Mouse (Mus musculus) liver, embryonic 11.5 days (tissue): ENCODE data around the gene Snx10. TPM values are rescaled to one million over a fixed set of nuclear protein-coding genes. Genes with fewer than 3 reads are reported as not detected.

Source experiments
- ATAC-seq: fragments of 200-750 bp; cut with Nextera tagmentation; replicated peaks from 2 replicates; pipeline ENCODE4 v1.8.0; 2017; ENCODE audit warnings: moderate number of reproducible peaks, mild to moderate bottlenecking, moderate TSS enrichment, moderate library complexity; ENCODE audit not compliant: low FRiP score
- DNase-seq: peaks from one replicate; pipeline ENCODE4 v3.0.0-alpha.2; 2017; ENCODE audit warnings: low spot score
- H3K27ac ChIP-seq: fragments of 300-500 bp; sonication (generic); 2 replicates; pipeline ENCODE4 v1.5.1; 2014; ENCODE audit warnings: mild to moderate bottlenecking, low read depth, low read length, control low read depth
- H3K27me3 ChIP-seq: fragments of 300-500 bp; sonication (generic); replicated peaks from 2 replicates; pipeline ENCODE4 v1.6.1; 2014; ENCODE audit warnings: low read length, mixed read lengths; ENCODE audit not compliant: control insufficient read depth, insufficient read depth
- H3K36me3 ChIP-seq: fragments of 300-500 bp; sonication (generic); 2 replicates; pipeline ENCODE4 v1.6.1; 2014; ENCODE audit warnings: mild to moderate bottlenecking, low read length, moderate library complexity, mixed read lengths; ENCODE audit not compliant: control insufficient read depth, insufficient read depth
- H3K4me1 ChIP-seq: fragments of 300-500 bp; sonication (generic); replicated peaks from 2 replicates; pipeline ENCODE4 v1.6.1; 2014; ENCODE audit warnings: low read length, mixed read lengths; ENCODE audit not compliant: control insufficient read depth, insufficient read depth
- H3K4me2 ChIP-seq: fragments of 300-500 bp; sonication (generic); 2 replicates; pipeline ENCODE4 v1.6.1; 2014; ENCODE audit warnings: mild to moderate bottlenecking, control low read depth, moderate library complexity
- H3K4me3 ChIP-seq: fragments of 300-500 bp; sonication (generic); 2 replicates; pipeline ENCODE4 v1.5.1; 2014; ENCODE audit warnings: low read depth, low read length, control low read depth
- H3K9ac ChIP-seq: fragments of 300-500 bp; sonication (generic); 2 replicates; pipeline ENCODE4 v1.6.1; 2014; ENCODE audit warnings: low read depth, low read length, control low read depth
- H3K9me3 ChIP-seq: fragments of 300-500 bp; sonication (generic); 2 replicates; pipeline ENCODE4 v1.6.1; 2016; ENCODE audit warnings: low read length, inconsistent platforms, mixed read lengths; ENCODE audit not compliant: control insufficient read depth
- WGBS: fragments of 180-500 bp; shearing (Covaris S2); extraction: QIAGEN DNeasy Blood & Tissue Kit; methylation state at CpG from one replicate; pipeline ENCODE4 v1.1.7; 2014; 5-methylcytosine and 5-hydroxymethylcytosine counted together
- polyA plus RNA-seq: library from polyadenylated mRNA; unstranded; fragments of >200 nt; fragmentation: Nextera tagmentation; extraction: Ambion mirVana; gene quantifications from 2 replicates; pipeline ENCODE4 v1.2.1, GENCODE M21; 2014

Gene Snx10
- polyA plus RNA-seq, 1 experiment from 2014 or later = 8.5 TPM

DNA sequence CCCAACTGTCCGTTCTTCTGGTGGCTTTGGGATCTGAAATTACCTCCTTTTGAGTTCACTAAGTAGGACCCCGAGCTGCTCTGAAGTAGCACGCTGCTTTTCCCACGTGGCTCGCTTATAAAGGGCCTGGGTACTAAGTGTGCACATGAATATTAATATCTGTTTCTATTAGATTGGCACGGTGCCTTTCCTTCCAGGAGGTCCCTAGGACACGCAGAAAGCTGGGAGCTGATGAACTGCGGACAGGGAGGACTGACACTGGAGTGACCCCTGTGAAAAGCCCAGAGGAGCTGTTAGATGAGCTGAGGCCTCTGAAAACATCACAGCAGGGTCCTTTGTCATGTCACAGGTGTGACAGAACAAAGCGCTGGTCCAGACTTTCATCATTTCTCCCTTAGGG, 57.7 kb downstream of the Snx10 start:
- WGBS = 90% methylated on average over 9 of the region's 9 CpGs
- Histone ChIP-seq H3K4me2 (no peak overlapping the region), H3K4me3 (no peak overlapping the region), H3K9ac (no peak overlapping the region), H3K4me1 (no peaks in the 10 kb centered on the region), H3K27ac (no peak overlapping the region), H3K9me3 (no peaks in the 10 kb centered on the region), H3K27me3 (no peaks in the 10 kb centered on the region), H3K36me3 (peaks cover 2% of the 10 kb centered on the region; the same call in 1 of the 2 replicates)
- no peak for DNase-seq
- ATAC-seq = no peak

- Histone ChIP-seq H3K36me3 (peaks cover 2% of the 10 kb centered on the region; the same call in 1 of the 2 replicates), H3K4me2 (no peak overlapping the region), H3K9ac (no peak overlapping the region), H3K4me1 (no peaks in the 10 kb centered on the region), H3K27me3 (no peaks in the 10 kb centered on the region), H3K4me3 (no peak overlapping the region), H3K9me3 (no peaks in the 10 kb centered on the region), H3K27ac (no peak overlapping the region)
- ATAC-seq (no peak), DNase-seq (no peak)
- 88% methylated on average over 9 of the region's 9 CpGs for WGBS
Measured at GRCm38 (mm10) chr6:51582051-51582450, 58.4 kb downstream of the Snx10 start.

DNA sequence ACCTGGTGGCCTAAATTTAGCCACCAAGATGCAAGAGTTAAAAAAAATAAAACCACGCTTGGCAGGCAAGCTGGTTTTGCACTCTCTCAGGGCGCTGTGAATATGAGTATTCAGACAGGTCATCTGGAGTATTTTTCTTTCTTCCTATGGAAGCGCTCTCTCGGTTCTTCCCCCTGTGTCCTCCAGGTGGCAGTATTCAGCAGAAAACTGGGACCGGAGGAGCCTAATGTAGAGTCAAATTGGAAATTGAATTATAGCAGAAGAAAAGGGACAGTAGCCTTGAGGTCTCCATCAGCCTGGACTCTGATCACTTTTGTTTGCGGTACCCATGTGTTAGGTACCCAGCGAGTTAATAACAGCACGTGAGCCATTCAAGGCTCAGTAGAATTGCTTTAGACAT, 62.3 kb downstream of the Snx10 start:
- Histone ChIP-seq H3K4me3 (no peak overlapping the region), H3K36me3 (peaks cover 2% of the 10 kb centered on the region; the same call in 1 of the 2 replicates), H3K9me3 (no peaks in the 10 kb centered on the region), H3K4me1 (no peaks in the 10 kb centered on the region), H3K27me3 (no peaks in the 10 kb centered on the region; the same call in 1 of the 2 replicates), H3K4me2 (no peak overlapping the region), H3K27ac (no peak overlapping the region), H3K9ac (no peak overlapping the region)
- DNase-seq (no peak), ATAC-seq (no peak)
- WGBS = 25% methylated on average over 8 of the region's 8 CpGs

GRCm38 (mm10) chr6:51587266-51587665, 63.6 kb downstream of the Snx10 start:
- Histone ChIP-seq H3K9ac (no peak overlapping the region), H3K4me3 (no peak overlapping the region), H3K27ac (no peak overlapping the region), H3K9me3 (no peaks in the 10 kb centered on the region), H3K4me2 (no peak overlapping the region), H3K36me3 (no peaks in the 10 kb centered on the region), H3K4me1 (peaks cover under 1% of the 10 kb centered on the region; the same call in 1 of the 2 replicates), H3K27me3 (peaks cover 2% of the 10 kb centered on the region)
- no peak for ATAC-seq
- WGBS = 87% methylated on average over 3 of the region's 3 CpGs
- DNase-seq = no peak

DNA sequence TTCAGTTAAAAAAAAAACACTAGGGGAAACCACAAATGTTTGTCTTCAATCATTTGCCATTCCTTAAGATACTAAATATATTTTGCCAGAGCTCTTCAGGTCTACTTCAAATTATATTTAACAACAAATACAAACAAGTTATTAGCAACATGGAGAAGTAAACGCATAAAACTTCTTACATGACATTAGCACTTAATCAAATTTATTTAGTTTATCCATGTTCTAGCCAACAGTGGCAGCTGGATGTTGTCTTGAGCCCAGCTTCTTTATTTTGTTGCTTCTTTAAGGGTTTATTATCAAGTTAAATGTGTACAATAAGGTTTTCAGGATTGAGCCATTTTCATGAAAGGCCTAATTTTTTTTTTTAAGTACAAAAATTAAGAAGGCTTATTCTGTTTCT, 67.6 kb downstream of the Snx10 start:
- H3K4me1 ChIP-seq = peaks cover 8% of the 10 kb centered on the region; the same call in 1 of the 2 replicates
- no peak overlapping the region for H3K4me3 ChIP-seq
- H3K9me3 ChIP-seq = no peaks in the 10 kb centered on the region
- peaks cover 4% of the 10 kb centered on the region for H3K27me3 ChIP-seq
- H3K27ac ChIP-seq = no peak overlapping the region
- H3K36me3 ChIP-seq = no peaks in the 10 kb centered on the region
- no peak overlapping the region for H3K9ac ChIP-seq
- ATAC-seq (no peak), DNase-seq (no peak)
- H3K4me2 ChIP-seq = no peak overlapping the region
- WGBS = 81% methylated on average over 1 of the region's 1 CpGs

DNA sequence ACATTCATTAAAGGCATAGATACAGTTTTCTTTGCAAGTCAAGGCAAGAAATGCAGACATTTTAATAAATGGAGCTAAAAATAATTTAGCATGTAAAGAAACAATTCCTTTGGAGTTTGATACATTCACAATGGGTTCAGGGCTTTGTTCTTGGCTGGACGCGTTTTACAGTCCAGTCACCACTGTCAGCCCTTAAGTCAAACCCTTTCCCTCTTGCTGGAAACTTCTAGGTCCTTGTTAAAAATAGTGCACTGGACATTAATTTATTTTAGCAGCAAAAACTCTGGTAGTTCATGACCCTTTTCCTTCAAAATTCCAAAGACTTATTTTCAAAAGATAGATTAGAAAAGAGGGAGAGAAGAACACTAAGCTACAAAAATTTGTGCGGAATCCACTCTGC, 68.1 kb downstream of the Snx10 start:
- H3K4me2 ChIP-seq = peak overlapping the region; percentile 75
- H3K9me3 ChIP-seq = no peaks in the 10 kb centered on the region
- H3K4me3 ChIP-seq = no peak overlapping the region
- H3K27me3 ChIP-seq = peaks cover 4% of the 10 kb centered on the region
- WGBS = 52% methylated on average over 3 of the region's 3 CpGs
- DNase-seq = no peak
- no peaks in the 10 kb centered on the region for H3K36me3 ChIP-seq
- no peak overlapping the region for H3K9ac ChIP-seq
- ATAC-seq = no peak
- peaks cover 8% of the 10 kb centered on the region; the same call in 1 of the 2 replicates for H3K4me1 ChIP-seq
- H3K27ac ChIP-seq = no peak overlapping the region

DNA sequence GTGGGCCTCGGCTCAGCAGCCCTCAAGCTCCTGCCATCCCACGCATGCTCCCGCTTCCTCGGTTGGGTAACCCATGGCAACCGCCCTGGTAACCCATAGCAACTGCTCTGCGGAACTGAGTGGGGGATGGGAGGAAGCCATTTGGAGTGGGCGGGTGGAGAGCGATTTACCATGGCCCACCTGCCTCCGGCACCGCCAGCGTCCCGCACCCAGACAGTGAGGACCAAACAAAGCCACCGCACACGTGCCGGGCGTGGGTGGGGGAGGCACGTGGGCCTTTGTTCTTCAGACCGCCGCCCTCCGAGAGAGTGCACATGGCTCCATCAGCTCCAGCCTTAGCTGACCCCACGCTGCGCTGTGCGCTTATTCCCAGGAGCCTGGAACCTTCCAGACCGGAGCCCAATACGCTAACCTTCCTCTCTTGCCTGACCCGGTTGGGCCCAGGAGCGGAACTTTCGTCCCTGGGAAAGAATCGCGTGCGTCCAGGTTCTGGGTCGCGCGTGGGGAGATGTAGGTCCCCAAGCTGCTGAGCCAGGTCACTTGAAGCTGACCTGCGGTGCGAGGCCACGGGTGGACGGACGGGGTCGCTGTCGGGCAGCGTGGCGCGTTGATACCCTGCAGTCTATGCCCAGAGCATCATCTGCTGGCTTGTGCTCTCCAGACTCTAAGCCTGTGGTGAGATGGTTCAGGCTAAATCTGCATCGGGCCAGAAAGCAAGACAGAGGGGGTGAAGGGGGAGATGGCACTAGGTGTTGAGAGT, 68.8 kb downstream of the Snx10 start:
- peak overlapping the region; percentile 75 for H3K4me2 ChIP-seq
- H3K27me3 ChIP-seq = peaks cover 4% of the 10 kb centered on the region
- no peaks in the 10 kb centered on the region for H3K36me3 ChIP-seq
- WGBS = 2% methylated on average over 45 of the region's 45 CpGs
- H3K4me1 ChIP-seq = peaks cover 8% of the 10 kb centered on the region; the same call in 1 of the 2 replicates
- H3K9me3 ChIP-seq = no peaks in the 10 kb centered on the region
- DNase-seq (peak; percentile 76), ATAC-seq (peak; percentile 49)
- no peak overlapping the region for H3K27ac ChIP-seq
- H3K9ac ChIP-seq = peak overlapping the region; percentile 26; the same call in 1 of the 2 replicates
- peak overlapping the region; percentile 52 for H3K4me3 ChIP-seq

DNA sequence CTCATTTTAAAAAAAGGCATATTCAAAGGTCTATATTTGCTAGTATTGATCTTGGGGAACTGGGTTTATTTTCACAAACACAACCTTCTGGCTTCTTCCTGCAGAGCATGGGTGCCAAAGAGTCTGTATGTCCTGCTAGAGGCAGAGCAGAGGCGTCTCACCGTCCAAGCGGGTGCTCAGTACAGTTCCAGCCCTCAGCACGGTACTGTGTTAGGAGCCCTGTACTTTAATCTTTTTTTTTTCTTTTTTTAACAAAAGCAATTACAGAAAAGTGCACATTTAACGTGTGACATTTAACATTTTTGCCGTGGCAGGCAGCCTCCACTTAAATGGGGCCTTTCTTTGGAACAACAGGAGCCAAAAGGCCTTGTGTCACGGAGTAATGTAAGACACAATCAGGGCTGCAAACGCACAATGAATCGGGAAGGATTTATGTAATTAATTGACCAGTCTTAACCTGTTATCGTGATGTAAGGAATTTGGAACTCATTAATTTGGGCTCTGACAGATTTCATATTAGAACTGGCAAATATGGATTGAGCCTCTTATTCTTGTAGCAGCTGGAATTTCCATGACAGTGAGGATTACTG, 69.8 kb downstream of the Snx10 start:
- WGBS = 78% methylated on average over 10 of the region's 10 CpGs
- Histone ChIP-seq H3K4me3 (no peak overlapping the region), H3K4me2 (no peak overlapping the region), H3K27me3 (peaks cover 4% of the 10 kb centered on the region), H3K27ac (no peak overlapping the region), H3K9ac (no peak overlapping the region), H3K4me1 (peaks cover 8% of the 10 kb centered on the region; the same call in 1 of the 2 replicates), H3K9me3 (no peaks in the 10 kb centered on the region), H3K36me3 (no peaks in the 10 kb centered on the region)
- no peak for ATAC-seq
- DNase-seq = no peak
